28 mouse cellular contexts compared by ENCODE assay signal in the genomic region with DNA sequence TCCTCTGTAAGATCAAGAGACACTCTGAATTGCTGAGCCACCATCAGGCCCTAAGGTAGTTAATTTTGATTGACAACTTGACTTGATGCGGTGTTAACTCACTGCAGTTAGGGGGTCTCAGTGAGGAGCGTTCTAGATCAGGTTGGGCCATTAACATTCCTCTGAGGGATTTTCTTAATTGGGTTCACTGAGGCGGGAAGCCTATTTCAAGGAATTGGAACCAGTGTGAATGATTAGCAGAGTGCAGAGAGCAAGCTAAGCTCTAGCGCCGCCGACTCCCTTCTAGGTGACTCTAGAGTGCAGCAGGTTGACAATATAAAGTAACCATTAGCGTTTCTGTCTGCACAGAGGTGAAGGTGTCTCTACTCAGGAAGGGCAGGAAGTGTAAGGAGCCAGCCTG.
DNase-seq lines count a peak whose midpoint lies in the region; ATAC-seq and TF ChIP-seq lines count a peak whose summit lies in the region.
"Had no signal": no experiment of that assay in that cellular context is flagged by ENCODE, and none has a peak within 500 bp of the region (broad histone marks: within the 10 kb centered on the region; RNA-seq: fewer than 3 reads in every experiment).

No protein-coding gene starts in this region.

- WGBS in kidney, adult 2 months, result 14% methylated on average over 7 of the region's 7 CpGs
- 36% methylated on average over 7 of the region's 7 CpGs for WGBS in kidney, embryonic 15.5 days

- H3K27ac ChIP-seq in kidney, adult 2 months (ENCODE audit: insufficient read depth, low read depth, low read length), result no peak overlapping the region
- no peak overlapping the region for H3K27ac ChIP-seq in kidney, embryonic 15.5 days
- H3K27ac ChIP-seq: hindbrain, embryonic 13.5 days; liver, embryonic 15.5 days; lung, embryonic 15.5 days; midbrain, embryonic 12.5 days; neural tube, embryonic 12.5 days had no signal

- TF ChIP-seq CTCF in kidney, adult 2 months (conservative IDR thresholded peaks at IDR 0.05; ENCODE audit: insufficient read depth, insufficient read length, low read depth, low read length), result no peak; the same call in 1 of the 2 replicates

- H3K27me3 ChIP-seq in kidney, adult 2 months (replicated peaks; ENCODE audit: control insufficient read depth, insufficient read depth, low read length), result no peaks in the 10 kb centered on the region
- H3K27me3 ChIP-seq in kidney, embryonic 15.5 days, result peaks cover 6% of the 10 kb centered on the region; the same call in 1 of the 2 replicates
- H3K27me3 ChIP-seq: heart, embryonic 12.5 days; hindbrain, embryonic 13.5 days; liver, embryonic 15.5 days; lung, embryonic 15.5 days; midbrain, embryonic 12.5 days; neural tube, embryonic 12.5 days had no signal

- H3K9ac ChIP-seq in kidney, embryonic 15.5 days, result no peak overlapping the region
- H3K9ac ChIP-seq: heart, embryonic 12.5 days; hindbrain, embryonic 13.5 days; liver, embryonic 15.5 days; lung, embryonic 15.5 days; midbrain, embryonic 12.5 days; neural tube, embryonic 12.5 days had no signal

- ATAC-seq in kidney, embryonic 15.5 days (replicated peaks; ENCODE audit: low FRiP score), result peak; percentile 77
- ATAC-seq: activated CD4-positive, CD25-positive, alpha-beta regulatory T cell, adult 4 months; forebrain, embryonic 14.5 days had no signal

- peaks cover 10% of the 10 kb centered on the region for H3K4me1 ChIP-seq in kidney, adult 2 months (ENCODE audit: control insufficient read depth, insufficient read depth, low read length)
- H3K4me1 ChIP-seq in kidney, embryonic 15.5 days, result peaks cover 8% of the 10 kb centered on the region; the same call in 1 of the 2 replicates
- H3K4me1 ChIP-seq: hindbrain, embryonic 13.5 days; lung, embryonic 15.5 days; midbrain, embryonic 12.5 days; neural tube, embryonic 12.5 days had no signal

- no peak overlapping the region for H3K4me3 ChIP-seq in kidney, adult 2 months (ENCODE audit: insufficient read depth, low read depth, low read length)
- H3K4me3 ChIP-seq in kidney, embryonic 15.5 days (replicated peaks), result no peak overlapping the region
- H3K4me3 ChIP-seq: heart, embryonic 12.5 days; hindbrain, embryonic 13.5 days; liver, embryonic 15.5 days; lung, embryonic 15.5 days; midbrain, embryonic 12.5 days; myocyte; neural tube, embryonic 12.5 days had no signal

- H3K36me3 ChIP-seq in kidney, adult 2 months (ENCODE audit: control insufficient read depth, insufficient read depth, low read length), result no peaks in the 10 kb centered on the region
- H3K36me3 ChIP-seq in kidney, embryonic 15.5 days, result no peaks in the 10 kb centered on the region
- H3K36me3 ChIP-seq: heart, embryonic 12.5 days; hindbrain, embryonic 13.5 days; liver, embryonic 15.5 days; lung, embryonic 15.5 days; midbrain, embryonic 12.5 days; neural tube, embryonic 12.5 days had no signal

- DNase-seq in kidney, adult 2 months, result peak; percentile 76
- DNase-seq in kidney, postnatal 25 days, result peak; percentile 55 to 70
- no peak for DNase-seq in cerebellum, adult 11-12 months
- no peak for DNase-seq in lung, postnatal 4 days
- no peak for DNase-seq in thymus, postnatal 10 days (ENCODE audit: low spot score in 2 of 2)
- no peak for DNase-seq in cerebellum, postnatal 36 days
- DNase-seq: adrenal gland, adult 2 months; adrenal gland, postnatal 36 days; B cell, adult 2 months; cerebellum, adult 8-10 months; cerebellum, postnatal 25 days; gastrocnemius, postnatal 14 days; heart, adult 18-20 months; heart, postnatal 4 days; layer of hippocampus, adult 9-11 months; liver; spleen, adult 18-20 months; thymus, postnatal 25 days had no signal

- no peak overlapping the region for H3K4me2 ChIP-seq in kidney, embryonic 15.5 days
- H3K4me2 ChIP-seq: heart, embryonic 12.5 days; hindbrain, embryonic 13.5 days; liver, embryonic 15.5 days; lung, embryonic 15.5 days; midbrain, embryonic 12.5 days; neural tube, embryonic 12.5 days had no signal

- H3K9me3 ChIP-seq in kidney, embryonic 15.5 days (replicated peaks), result no peaks in the 10 kb centered on the region
- H3K9me3 ChIP-seq: heart, embryonic 12.5 days; hindbrain, embryonic 13.5 days; liver, embryonic 15.5 days; lung, embryonic 15.5 days; midbrain, embryonic 12.5 days; neural tube, embryonic 12.5 days had no signal

- no peak for TF ChIP-seq POLR2A in kidney, adult 2 months (IDR thresholded peaks at IDR 0.05; ENCODE audit: low read depth, low read length)

Comparison
In these comparisons a context has a peak if more than half of its experiments do, and no peak if none do; other contexts are left out.
1. DNase-seq: peak in kidney, adult 2 months (single experiment) and kidney, postnatal 25 days (2 of 2); none in cerebellum, adult 11-12 months (single experiment), lung, postnatal 4 days (0 of 2), thymus, postnatal 10 days (0 of 2) and cerebellum, postnatal 36 days (0 of 2).